Mouse (Mus musculus): ENCODE results near the gene Pdlim5.

Gene Pdlim5

DNA sequence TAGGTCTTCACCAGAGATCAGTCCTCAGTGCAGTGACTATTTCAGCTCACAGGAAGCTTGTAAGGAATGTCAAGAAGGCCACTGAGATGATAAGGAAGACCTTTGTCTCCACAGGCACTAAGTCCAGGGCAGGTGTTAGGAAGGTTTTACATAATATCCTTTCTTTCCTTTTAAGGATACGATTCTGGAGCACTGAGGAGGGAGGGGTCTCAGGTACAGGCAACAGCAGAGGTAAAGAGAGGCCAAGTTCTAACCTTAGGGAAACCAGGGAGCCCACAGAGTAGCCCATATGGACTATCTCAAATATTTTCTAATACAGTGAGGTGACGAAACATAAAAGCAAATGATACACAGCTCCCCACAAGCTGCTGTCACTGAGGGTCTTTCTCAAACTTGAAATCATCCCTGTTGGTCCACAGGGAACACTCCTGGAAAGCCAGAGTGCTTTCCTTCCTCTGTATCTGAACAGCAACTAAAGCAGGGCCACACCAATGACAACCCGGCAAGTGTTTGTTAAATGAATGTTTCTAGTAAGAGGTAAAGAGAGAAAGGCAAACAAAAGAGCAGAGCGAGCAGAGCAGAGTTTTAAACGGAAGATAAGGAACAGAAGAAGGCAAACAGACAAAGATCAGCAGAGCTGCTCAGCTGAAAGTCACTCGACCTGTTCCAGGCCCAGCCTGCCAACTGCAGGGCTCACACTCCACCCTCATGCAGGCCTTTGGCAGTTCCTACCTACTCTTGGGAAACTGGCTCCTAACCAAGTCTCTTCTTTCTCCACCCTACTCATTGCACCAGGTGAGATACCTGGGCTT, 55.9 kb downstream of the Pdlim5 start:
- no peak for DNase-seq (ENCODE audit: low spot score in 2 of 2)

DNA sequence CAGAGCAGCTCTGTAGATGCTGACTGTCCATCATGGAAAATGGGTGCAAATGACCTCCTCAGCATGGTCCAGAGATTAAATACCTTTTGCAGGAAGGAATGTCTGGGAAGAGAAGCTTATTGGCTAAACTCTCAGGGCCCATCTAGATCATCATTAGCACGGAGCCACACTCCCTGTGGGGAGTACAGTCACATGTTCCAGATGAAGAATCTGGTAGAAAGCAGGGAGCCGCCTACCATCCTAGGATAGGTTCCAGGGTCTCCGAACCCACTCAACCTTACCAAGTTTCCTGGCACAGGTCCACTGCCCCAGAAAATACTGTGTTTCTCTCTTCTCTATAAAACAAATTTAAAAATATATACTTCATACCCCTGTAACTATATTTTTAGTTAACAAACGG, 57.4 kb downstream of the Pdlim5 start:
- DNase-seq (ENCODE audit: low spot score in 2 of 2): no peak

DNA sequence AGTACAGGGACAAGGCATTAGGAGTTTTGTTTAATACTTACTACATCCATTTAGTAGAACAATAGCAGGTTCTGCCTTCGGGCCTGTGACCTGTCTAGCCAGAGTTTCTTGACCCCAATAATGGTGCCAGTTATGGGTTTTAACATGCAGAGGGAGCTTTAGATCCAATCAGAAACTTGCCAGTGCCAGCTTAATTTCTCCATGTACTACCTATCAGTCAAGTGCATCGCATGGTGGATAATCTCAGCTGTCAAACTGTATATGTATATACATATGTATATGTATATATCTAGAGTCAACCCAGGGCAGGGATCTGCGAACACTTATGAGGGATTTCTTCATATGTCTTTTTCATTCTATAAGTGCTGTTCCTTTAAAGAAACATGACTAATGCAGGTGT, 61.0 kb downstream of the Pdlim5 start:
- no peak for DNase-seq (ENCODE audit: low spot score in 2 of 2)

DNA sequence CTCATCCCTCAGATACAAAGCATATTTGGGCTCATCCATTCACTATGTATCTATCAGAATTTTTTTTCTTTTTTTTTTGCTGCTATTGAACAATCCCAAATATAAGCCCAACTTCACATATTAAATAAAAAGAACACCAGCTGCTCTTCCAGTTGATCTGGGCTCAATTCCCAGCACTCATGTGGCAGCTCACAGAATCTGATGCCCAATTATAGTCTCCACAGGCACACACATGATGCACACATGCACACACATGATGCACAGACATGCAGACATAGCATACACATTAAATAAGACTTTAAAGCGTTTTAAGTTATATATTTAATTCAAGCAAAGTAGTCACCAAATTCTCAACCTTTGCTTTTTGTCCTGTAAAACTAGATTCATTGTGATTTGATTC, 62.0 kb downstream of the Pdlim5 start:
- no peak for DNase-seq (ENCODE audit: low spot score in 2 of 2)

DNA sequence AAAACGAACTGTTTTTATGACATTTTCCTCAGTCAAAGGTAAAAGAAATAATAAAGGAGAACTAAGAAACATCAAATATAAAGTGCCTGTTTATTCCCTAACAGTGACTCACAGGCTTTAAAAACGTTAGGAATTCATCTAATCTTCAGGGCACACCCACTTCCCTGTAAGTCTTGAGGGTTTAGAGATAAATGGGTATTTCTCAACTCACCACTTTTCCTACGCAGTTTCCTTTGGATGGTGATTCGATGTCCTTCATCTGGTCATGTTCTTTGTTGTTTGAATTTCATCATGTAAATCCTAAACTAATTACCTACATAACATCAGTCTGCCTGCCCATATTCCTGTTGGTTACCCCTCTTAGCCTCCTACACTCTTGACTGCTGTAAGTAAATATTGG, 62.8 kb downstream of the Pdlim5 start:
- no peak for DNase-seq (ENCODE audit: low spot score in 2 of 2)

DNA sequence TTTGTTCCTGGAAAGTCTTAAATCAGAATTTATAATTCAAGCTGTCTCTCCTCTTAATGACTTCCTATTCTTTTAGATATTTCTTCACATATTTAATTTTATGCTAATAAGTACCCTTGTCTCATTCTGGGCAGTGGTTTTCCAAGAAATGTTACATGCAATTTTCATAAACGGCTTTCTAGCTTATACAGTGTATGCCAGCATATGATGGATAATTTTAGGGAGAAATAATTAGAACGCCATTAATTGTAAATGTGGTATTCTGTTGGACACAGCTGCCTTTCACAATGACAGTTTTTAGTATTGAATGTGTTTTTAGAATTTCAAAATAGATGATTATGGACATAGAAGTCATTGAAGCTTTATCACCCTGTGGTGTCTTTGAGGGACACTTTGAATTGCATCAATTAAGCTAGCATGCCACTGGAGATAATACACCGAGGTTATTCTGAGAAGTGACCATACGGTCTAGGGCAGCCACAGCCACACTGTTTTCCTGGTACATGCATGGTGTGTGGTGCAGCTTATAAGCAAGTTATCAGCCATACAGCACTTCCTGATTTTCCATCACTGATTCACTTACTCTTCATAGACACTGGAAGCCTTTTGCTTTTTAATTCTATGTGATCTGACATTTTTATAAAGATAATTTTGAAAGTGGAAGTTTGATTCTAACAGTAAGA, 63.5 kb downstream of the Pdlim5 start:
- no peak for DNase-seq (ENCODE audit: low spot score in 2 of 2)

DNA sequence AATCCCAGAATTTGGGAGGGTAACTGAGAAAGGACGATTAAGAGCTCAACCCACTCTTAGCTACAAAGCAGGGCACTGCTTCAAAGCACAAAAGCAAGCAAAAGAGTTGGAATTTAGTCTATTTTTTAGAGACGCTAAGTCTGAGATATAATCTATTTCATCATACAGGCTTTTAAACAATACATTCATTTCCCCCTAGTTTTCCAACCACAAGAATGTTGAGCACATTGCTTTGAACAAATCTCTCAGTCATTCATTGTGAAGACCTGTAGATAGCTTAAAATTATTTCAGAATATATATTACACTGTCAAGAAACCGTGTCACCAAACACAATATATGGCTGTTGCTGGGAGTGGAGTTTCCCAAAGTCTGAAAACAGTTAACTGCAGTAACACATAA, 65.1 kb downstream of the Pdlim5 start:
- DNase-seq (ENCODE audit: low spot score in 2 of 2): no peak

DNA sequence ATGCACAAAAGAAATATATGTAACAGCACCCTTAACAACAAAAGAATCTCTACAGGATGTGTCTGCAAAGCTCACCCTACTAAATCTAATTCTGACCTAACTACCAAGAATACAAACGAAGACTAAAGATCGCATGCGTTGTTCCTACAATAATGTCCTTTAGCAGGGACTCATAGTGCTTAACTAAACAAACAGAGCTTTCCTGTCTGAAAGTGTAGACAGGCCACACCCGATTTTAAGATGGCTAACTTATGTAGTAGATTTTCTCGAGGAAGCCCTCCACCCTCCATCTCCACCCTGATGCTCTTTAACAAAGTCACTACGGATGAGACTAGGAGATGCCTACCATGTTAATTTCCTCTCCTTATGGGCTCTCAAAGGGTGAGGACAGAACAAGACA, 71.9 kb downstream of the Pdlim5 start:
- no peak for DNase-seq (ENCODE audit: low spot score in 2 of 2)

DNA sequence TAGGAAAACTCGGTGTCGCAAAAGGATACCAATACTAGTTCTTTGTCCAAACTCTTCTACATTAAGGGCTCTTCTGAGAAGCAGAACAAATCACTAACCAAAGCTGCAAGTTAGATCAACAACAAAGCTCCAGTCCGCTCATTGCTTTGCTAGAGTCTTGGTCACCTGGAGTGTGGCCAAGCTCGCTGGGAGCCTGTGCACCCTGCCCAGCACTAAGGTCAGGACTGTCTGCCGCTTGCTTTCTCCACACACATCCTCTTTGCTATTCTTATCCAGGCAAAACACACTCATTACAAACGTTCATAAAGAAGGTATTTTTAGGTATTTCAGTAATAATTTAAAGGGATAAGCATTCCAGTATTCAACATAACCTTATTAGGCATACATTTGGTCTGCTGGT, 73.6 kb downstream of the Pdlim5 start:
- DNase-seq (ENCODE audit: low spot score in 2 of 2): peak in 1 of 2 experiments; percentile 20

DNA sequence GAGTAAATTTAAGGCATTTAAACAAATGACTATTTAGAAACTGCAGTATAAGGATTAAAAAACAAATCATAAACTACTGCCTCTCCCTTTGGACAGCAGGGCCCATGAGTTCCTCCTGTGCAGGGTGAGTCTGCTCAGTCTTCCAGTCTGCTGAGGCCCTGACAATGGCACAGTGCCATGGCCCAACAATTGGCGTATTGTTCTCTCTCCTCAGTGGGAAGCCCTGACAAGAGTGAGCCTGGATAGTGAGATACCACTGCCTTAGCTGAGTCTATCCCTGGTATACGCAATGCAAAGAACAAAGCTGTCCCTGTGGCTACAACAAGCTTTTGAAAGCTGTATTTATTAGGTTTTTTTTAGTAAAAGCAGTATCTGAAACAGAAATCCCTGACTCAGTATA, 77.3 kb downstream of the Pdlim5 start:
- peak; percentile 25 to 36 for DNase-seq (ENCODE audit: low spot score in 2 of 2)

DNA sequence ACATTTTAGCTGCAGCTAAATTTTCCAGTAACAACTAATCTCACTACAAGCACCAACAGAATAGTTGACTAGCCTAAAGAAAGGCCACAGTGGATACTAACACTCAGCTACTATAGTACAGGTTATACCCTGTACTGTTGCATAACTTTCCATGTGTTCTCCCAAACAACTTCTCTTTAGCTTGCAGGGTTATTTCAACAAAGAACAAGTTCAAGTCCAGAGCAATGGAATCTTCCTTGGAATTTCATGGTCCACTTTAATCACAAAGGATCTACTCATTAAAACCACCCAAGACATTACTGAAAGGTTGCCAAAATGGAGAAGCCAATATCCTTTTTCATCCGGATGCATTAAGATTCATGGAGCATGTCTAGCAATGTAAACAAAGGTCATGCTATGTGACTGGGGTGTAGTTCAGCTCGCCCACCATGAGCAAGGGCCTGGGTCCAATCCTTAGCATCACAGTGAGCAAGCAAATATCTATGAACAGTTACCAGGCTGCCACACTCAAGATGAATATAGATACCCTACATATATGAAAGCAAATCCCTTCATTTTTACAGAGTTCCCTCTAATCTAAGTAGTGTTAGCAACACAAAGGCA, 79.3 kb downstream of the Pdlim5 start:
- no peak for DNase-seq (ENCODE audit: low spot score in 2 of 2)

DNA sequence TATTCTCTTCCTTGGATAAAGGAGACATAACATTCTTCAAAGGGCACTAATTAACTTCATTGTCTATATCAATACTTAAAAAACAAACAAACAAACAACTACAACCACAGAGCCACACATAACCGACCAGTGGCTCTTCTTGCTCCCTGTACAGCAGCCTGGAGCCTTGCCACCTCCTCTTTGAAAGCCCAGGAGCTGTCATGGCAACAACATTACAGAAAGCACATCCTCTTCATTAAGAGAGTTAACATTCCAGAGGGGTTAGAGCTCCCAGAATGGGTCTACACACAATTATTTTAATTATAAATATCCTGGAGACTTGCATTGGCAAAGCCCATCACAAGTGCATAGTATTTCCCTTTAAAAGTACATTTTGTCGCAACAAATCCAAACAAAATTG, 84.4 kb downstream of the Pdlim5 start:
- DNase-seq (ENCODE audit: low spot score in 2 of 2): no peak

DNA sequence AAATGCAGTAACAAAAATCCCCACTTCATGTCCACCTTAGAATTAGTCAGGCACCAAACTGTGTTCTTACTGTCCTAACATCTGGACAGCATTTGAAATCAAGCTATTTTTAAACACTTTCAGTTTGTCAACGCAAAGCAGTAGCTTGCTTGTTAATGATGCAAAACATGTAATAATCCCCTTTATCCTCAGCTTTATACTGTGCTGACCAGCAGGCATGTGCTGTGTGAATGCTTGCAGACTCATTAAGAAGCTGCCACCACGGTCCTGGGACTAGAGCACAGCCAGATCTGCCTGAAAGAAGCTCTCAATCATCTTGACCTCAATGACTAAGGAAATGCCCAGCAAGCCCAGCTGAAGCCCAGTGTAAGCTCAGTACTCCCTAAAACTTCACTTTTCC, 85.0 kb downstream of the Pdlim5 start:
- no peak for DNase-seq (ENCODE audit: low spot score in 2 of 2)

DNA sequence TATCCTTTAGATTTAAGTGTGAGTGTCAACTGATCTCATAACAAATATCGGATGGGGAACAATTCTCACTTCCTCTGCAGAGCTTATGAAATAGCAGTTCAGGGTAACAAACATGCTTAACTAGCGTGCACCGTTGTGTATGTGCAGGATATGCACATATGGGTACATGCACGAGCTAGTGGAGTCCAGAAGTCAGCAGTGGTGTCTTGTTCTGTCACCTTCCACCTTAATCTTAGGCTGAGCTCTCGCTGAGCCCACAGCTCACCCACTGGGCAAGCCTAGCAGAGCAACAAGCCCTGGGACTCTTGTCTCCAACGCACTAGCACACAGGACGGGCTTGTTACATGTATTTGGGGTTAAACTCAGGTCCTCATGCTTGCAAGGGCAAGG, 100.2 kb downstream of the Pdlim5 start:
- no peak for DNase-seq (ENCODE audit: low spot score in 2 of 2)

DNA sequence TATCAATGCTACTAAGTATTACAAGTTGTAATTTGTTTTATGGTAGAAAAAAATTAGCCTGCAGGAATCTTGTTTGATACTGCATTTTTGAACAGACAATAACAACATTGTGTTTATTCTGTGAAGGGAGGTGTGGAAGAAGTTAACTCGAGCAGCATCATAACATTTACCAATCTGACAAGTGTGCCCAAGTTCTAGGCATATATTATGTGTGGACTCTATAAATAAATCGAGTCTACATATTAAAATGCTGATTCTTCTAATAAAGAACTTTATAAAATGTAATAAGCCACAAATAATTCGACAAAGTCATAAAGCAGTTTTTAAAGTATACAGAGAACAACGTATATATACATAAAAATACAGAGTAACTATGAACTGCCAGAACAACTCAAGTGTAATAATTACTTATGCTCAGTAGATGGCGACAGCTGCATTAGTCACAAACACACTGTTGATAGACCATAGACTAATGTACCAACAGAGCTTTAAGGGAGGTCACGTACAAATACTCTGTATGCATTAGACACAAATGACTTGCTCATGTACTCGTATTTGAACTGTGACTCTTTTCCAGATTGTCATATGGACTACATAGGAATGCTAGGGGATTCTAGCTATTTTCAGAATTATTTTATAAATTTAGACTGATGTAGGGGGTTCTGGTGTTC, 100.7 kb downstream of the Pdlim5 start:
- no peak for DNase-seq (ENCODE audit: low spot score in 2 of 2)

DNA sequence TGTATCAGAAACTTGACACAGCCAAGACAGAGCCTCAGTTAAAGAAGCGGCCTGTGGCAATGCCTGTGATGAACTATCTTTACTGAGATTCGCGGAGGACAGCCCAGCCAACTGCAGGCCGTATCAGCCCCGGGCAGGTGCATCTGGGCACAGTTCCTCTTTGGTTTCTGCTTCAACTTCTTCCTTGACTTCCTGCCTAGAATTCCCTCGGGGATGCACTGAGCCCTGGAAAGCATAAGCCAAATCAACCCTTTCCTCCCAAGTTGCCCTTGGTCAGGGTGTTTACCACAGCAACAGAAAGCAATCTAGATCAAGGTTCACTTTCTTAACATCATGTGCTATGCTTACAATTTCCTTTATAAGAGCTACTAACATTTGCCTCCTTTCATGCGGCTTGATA, 101.9 kb downstream of the Pdlim5 start:
- DNase-seq (ENCODE audit: low spot score in 2 of 2): no peak

DNA sequence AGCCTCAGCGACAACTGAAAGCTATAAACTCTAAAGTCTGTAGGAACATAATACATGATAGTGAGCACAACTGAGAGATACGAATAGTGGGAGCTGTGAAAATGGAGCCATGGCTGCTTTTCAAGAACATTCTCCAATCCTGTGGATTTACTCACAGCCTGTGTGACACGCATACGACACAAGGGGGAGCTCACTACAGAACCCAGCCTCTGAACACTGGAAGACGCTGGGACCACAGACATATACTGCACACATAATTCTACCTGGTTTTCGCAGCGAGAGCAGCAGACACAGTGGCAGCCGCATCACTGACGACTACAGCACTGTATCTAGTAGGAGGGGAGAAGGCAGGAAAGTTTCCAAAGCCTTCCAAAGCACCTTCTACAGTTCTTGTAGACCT, 112.8 kb downstream of the Pdlim5 start:
- peak; percentile 54 to 57 for DNase-seq (ENCODE audit: low spot score in 2 of 2)

DNA sequence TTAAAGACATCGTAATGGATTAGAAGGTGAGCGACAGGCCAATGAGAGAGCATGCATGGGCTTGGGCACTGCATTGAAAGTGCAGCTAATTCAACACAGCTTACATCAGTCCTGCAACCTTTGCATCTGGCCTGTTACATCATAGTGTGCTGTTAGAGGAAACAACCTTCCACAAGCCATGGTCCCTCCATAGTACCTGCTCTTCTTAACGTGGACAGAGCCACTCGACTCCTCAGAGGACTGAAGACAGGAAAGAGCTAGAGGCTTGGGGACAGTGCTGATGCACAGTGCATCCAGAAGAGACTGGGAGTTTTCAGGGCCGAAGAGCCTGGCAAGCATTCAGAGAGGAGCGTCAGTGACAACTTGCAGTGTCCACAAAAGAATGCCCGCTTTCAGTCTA, 113.8 kb downstream of the Pdlim5 start:
- DNase-seq (ENCODE audit: low spot score in 2 of 2): no peak

DNA sequence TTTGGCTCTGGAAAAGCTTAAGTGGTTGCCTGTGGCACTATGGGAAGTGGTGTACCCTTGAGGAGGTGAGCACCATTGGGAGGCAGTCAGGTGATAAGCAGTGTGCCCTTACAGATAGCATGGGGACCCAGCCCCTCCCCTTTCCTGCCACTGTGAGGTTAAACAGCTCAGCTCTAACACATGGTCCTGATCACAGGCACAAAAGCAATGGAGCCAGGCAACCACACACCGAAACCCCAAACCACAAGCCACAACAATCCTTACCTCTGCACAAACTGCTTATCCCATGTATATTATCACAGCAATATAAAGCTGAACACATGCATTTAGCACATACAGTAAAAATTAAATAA, 114.4 kb downstream of the Pdlim5 start:
- DNase-seq (ENCODE audit: low spot score in 2 of 2): no peak

DNA sequence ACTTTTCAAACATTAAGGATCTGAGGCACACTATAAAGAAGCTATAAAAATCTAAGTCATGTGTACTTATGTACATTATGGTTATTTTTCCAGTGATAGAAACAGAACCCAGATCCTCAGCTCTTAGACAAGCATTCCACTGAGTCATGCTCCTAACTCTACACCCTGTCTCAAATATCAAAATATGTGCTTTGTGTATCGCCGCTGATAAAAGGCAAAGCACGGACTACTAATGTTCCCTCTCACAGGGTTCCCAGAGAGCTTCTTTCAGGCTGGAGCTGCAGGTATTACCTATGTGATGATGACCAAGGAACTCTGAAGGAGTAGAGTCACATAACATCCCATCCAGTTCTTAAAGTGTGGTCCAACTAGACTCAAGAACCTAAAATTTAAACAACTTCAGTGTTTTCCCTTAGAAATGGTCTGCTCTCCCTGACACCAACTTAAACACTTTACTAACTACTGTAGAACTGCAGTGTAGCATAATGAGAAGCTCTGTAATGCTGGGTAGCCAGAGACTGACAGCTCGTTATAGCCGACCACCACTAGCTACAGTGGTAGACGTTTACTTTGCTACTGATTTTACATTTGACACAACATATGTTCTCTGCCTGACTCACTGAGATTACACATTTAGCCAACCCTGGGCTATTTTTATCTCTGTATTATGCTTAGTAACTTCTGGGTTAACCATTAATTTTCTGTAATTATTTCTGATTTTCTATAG, 115.0 kb downstream of the Pdlim5 start:
- no peak for DNase-seq (ENCODE audit: low spot score in 2 of 2)

DNA sequence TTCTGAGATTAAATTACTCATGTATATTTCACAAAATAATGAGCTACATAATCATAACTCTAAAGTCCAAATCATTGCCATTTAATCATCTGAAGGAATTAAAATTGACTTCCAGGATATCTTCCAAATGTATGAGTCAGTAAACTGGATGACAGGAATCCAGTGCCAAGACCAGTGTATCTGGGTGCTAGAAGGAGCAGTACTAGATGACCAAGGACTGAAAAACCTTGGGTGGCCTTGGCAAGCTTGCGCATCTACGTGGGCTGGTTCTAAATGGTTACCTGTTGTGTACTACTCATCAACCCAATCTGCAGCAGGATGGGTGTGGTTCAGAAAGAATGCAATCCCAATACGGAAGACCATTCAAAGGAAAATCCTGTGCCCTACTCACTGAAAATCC, 116.5 kb downstream of the Pdlim5 start:
- DNase-seq (ENCODE audit: low spot score in 2 of 2): no peak

DNA sequence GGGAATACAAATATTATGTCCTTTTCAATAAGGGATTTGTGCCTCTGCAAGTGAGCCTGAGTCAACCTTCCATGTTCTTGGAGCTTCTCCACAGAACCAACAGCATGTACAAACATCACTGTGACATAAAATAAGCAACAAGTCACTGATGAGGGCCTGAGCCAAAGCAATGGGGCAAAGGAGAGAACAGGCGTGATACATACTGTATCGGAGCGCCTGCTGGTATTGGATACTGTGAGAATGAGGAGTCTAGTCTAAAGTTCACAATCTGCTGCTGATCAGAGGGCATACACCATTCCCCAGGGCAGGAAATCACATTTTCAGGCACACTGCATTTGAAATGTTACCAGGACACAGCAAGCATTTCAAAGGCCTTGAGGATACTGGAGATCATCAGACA, 119.0 kb downstream of the Pdlim5 start:
- no peak for DNase-seq (ENCODE audit: low spot score in 2 of 2)

Data from right cerebral cortex, postnatal 36 days (tissue).